Mouse (Mus musculus): ENCODE measurements at regions not wholly inside any gene's neighbourhood (a gene's known extent, or its start where the extent isn't known, plus 50 kb on each side); places are given as distances from the start of the nearest gene placed in this dataset.

GRCm38 (mm10) chr10:109160730-109161129 lies 149.9 kb upstream of the Syt1 start:
- DNase-seq: no peak

GRCm38 (mm10) chr10:109155768-109156167 lies 145.0 kb upstream of the Syt1 start:
- DNase-seq: no peak

- DNase-seq: no peak
Measured at GRCm38 (mm10) chr10:109140421-109140938, 129.7 kb upstream of the Syt1 start.

GRCm38 (mm10) chr10:109136763-109137732 lies 126.3 kb upstream of the Syt1 start:
- DNase-seq: no peak

GRCm38 (mm10) chr10:109134521-109134920 lies 123.7 kb upstream of the Syt1 start:
- DNase-seq: no peak

- no peak for DNase-seq
Measured at GRCm38 (mm10) chr10:109132091-109132573, 121.3 kb upstream of the Syt1 start.

- DNase-seq: no peak
Measured at GRCm38 (mm10) chr10:109129552-109130110, 118.8 kb upstream of the Syt1 start.

GRCm38 (mm10) chr10:109129068-109129467 lies 118.3 kb upstream of the Syt1 start:
- DNase-seq: no peak

- DNase-seq: no peak
Measured at GRCm38 (mm10) chr10:109126699-109127098, 115.9 kb upstream of the Syt1 start.

GRCm38 (mm10) chr10:109117143-109117542 lies 106.4 kb upstream of the Syt1 start:
- DNase-seq: no peak

GRCm38 (mm10) chr10:109115013-109115627 lies 104.3 kb upstream of the Syt1 start:
- no peak for DNase-seq

- DNase-seq: no peak
Measured at GRCm38 (mm10) chr10:109105781-109106180, 95.0 kb upstream of the Syt1 start.

GRCm38 (mm10) chr10:109092219-109092618 lies 81.4 kb upstream of the Syt1 start:
- DNase-seq: no peak

GRCm38 (mm10) chr10:109079773-109080172 lies 69.0 kb upstream of the Syt1 start:
- DNase-seq: no peak

GRCm38 (mm10) chr10:109074218-109074617 lies 63.4 kb upstream of the Syt1 start:
- no peak for DNase-seq

Small RNAs in the stretch of these regions (microRNA-seq; reads per million reads assigned to microRNA genes)
- 0 reads per million in 2 experiments for gene Gm44495
